Mouse (Mus musculus) embryonic facial prominence, embryonic 15.5 days (tissue): ENCODE measurements at regions not wholly inside any gene's neighbourhood (a gene's known extent, or its start where the extent isn't known, plus 50 kb on each side); places are given as distances from the start of the nearest gene placed in this dataset.

Experiments used
- ATAC-seq: fragments of 200-750 bp; cut with Nextera tagmentation; 2 replicates; pipeline ENCODE4 v1.8.0; 2017; ENCODE audit warnings: low read depth, moderate TSS enrichment; ENCODE audit not compliant: insufficient number of reproducible peaks, low FRiP score, low TSS enrichment
- H3K27ac ChIP-seq: fragments of 300-500 bp; sonication (generic); replicated peaks from 2 replicates; pipeline ENCODE4 v1.5.1; 2015; ENCODE audit warnings: mild to moderate bottlenecking, inconsistent platforms
- H3K27me3 ChIP-seq: fragments of 300-500 bp; sonication (generic); 2 replicates; pipeline ENCODE4 v1.6.1; 2015; ENCODE audit warnings: inconsistent platforms
- H3K36me3 ChIP-seq: fragments of 300-500 bp; sonication (generic); 2 replicates; pipeline ENCODE4 v1.6.1; 2015; ENCODE audit warnings: mild to moderate bottlenecking, inconsistent platforms
- H3K4me1 ChIP-seq: fragments of 300-500 bp; sonication (generic); 2 replicates; pipeline ENCODE4 v1.6.1; 2015; ENCODE audit warnings: inconsistent platforms
- H3K4me2 ChIP-seq: fragments of 300-500 bp; sonication (generic); replicated peaks from 2 replicates; pipeline ENCODE4 v1.6.1; 2015; ENCODE audit warnings: mild to moderate bottlenecking, inconsistent platforms
- H3K4me3 ChIP-seq: fragments of 300-500 bp; sonication (generic); replicated peaks from 2 replicates; pipeline ENCODE4 v1.5.1; 2015; ENCODE audit warnings: mild to moderate bottlenecking, inconsistent platforms
- H3K9ac ChIP-seq: fragments of 300-500 bp; sonication (generic); 2 replicates; pipeline ENCODE4 v1.6.1; 2015; ENCODE audit warnings: inconsistent platforms
- H3K9me3 ChIP-seq: fragments of 300-500 bp; sonication (generic); replicated peaks from 2 replicates; pipeline ENCODE4 v1.6.1; 2016; ENCODE audit warnings: inconsistent platforms
- WGBS: fragments of 180-500 bp; shearing (Covaris S2); methylation state at CpG from one replicate; pipeline ENCODE4 v1.1.7; 2015; 5-methylcytosine and 5-hydroxymethylcytosine counted together

DNA sequence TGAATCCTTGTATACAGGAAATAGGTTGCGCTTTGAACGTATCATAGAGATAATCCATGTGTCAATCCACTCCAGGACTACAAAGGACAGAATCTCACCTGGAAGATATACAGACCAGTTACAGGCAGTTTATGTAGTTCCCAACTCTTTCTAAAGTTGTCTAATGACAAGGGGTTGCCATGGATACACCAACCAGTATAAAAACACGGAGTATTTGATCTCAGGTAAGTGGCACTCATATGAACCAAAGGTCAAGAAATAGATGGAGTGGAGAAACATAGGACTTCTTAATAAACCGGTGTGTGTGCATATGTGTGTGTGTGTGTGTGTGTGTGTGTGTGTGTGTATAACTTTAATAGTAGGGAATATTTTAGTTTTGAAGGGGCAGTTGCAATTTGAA is 266.0 kb upstream of the Arrdc4 start:
- ATAC-seq: no peak
- no peak overlapping the region for H3K9ac ChIP-seq
- H3K4me1 ChIP-seq: no peaks in the 10 kb centered on the region
- H3K4me3 ChIP-seq: no peak overlapping the region
- H3K36me3 ChIP-seq: no peaks in the 10 kb centered on the region
- no peaks in the 10 kb centered on the region for H3K27me3 ChIP-seq
- H3K9me3 ChIP-seq: no peaks in the 10 kb centered on the region
- H3K4me2 ChIP-seq: no peak overlapping the region
- 76% methylated on average over 4 of the region's 4 CpGs for WGBS
- no peak overlapping the region for H3K27ac ChIP-seq

GRCm38 (mm10) chr7:69007237-69007636 is 258.2 kb upstream of the Arrdc4 start:
- 38% methylated on average over 10 of the region's 10 CpGs for WGBS
- Histone ChIP-seq H3K4me3 (no peak overlapping the region), H3K4me1 (no peaks in the 10 kb centered on the region), H3K27ac (no peak overlapping the region), H3K9me3 (no peaks in the 10 kb centered on the region), H3K27me3 (no peaks in the 10 kb centered on the region), H3K4me2 (no peak overlapping the region), H3K9ac (no peak overlapping the region), H3K36me3 (no peaks in the 10 kb centered on the region)
- no peak for ATAC-seq

GRCm38 (mm10) chr7:68988061-68988460 is 239.0 kb upstream of the Arrdc4 start:
- no peak for ATAC-seq
- WGBS: 91% methylated on average over 4 of the region's 4 CpGs

GRCm38 (mm10) chr7:68983937-68984336 is 234.9 kb upstream of the Arrdc4 start:
- Histone ChIP-seq H3K36me3 (no peaks in the 10 kb centered on the region), H3K9me3 (no peaks in the 10 kb centered on the region), H3K9ac (no peak overlapping the region), H3K27ac (no peak overlapping the region), H3K4me1 (no peaks in the 10 kb centered on the region), H3K27me3 (no peaks in the 10 kb centered on the region), H3K4me2 (no peak overlapping the region), H3K4me3 (no peak overlapping the region)
- 50% methylated on average over 1 of the region's 1 CpGs for WGBS
- ATAC-seq: no peak

More at GRCm38 (mm10) chr7:68988061-68988460, 239.0 kb upstream of the Arrdc4 start:
- Histone ChIP-seq H3K4me1 (no peaks in the 10 kb centered on the region), H3K27ac (no peak overlapping the region), H3K4me3 (no peak overlapping the region), H3K4me2 (no peak overlapping the region), H3K36me3 (no peaks in the 10 kb centered on the region), H3K9ac (no peak overlapping the region), H3K27me3 (no peaks in the 10 kb centered on the region), H3K9me3 (no peaks in the 10 kb centered on the region)

- WGBS: 44% methylated on average over 10 of the region's 10 CpGs
- no peaks in the 10 kb centered on the region for H3K4me1 ChIP-seq
- H3K36me3 ChIP-seq: no peaks in the 10 kb centered on the region
- no peak overlapping the region for H3K9ac ChIP-seq
- H3K27me3 ChIP-seq: 0 out of 2 replicates have a peak, but pooled peaks cover under 1% of the 10 kb centered on the region
- H3K4me3 ChIP-seq: no peak overlapping the region
- no peaks in the 10 kb centered on the region for H3K9me3 ChIP-seq
- no peak overlapping the region for H3K4me2 ChIP-seq
- no peak overlapping the region for H3K27ac ChIP-seq
- ATAC-seq: no peak
Observed at GRCm38 (mm10) chr7:68982914-68983502, 234.0 kb upstream of the Arrdc4 start.

GRCm38 (mm10) chr7:68978576-68978975 is 229.5 kb upstream of the Arrdc4 start:
- 43% methylated on average over 4 of the region's 4 CpGs for WGBS
- H3K9me3 ChIP-seq: no peaks in the 10 kb centered on the region
- ATAC-seq: no peak
- no peaks in the 10 kb centered on the region for H3K4me1 ChIP-seq
- H3K36me3 ChIP-seq: no peaks in the 10 kb centered on the region
- H3K4me3 ChIP-seq: no peak overlapping the region
- peaks cover 4% of the 10 kb centered on the region; the same call in 1 of the 2 replicates for H3K27me3 ChIP-seq
- H3K4me2 ChIP-seq: no peak overlapping the region
- H3K9ac ChIP-seq: no peak overlapping the region
- no peak overlapping the region for H3K27ac ChIP-seq

- Histone ChIP-seq H3K9ac (no peak overlapping the region), H3K4me3 (no peak overlapping the region), H3K4me2 (no peak overlapping the region), H3K4me1 (no peaks in the 10 kb centered on the region), H3K27me3 (peaks cover 4% of the 10 kb centered on the region; the same call in 1 of the 2 replicates), H3K9me3 (no peaks in the 10 kb centered on the region), H3K27ac (no peak overlapping the region), H3K36me3 (no peaks in the 10 kb centered on the region)
- 52% methylated on average over 7 of the region's 7 CpGs for WGBS
- ATAC-seq: no peak
Observed at GRCm38 (mm10) chr7:68976813-68977752, 228.0 kb upstream of the Arrdc4 start.

- H3K27me3 ChIP-seq: peaks cover 4% of the 10 kb centered on the region; the same call in 1 of the 2 replicates
- no peak overlapping the region for H3K4me2 ChIP-seq
- H3K9ac ChIP-seq: no peak overlapping the region
- H3K4me3 ChIP-seq: no peak overlapping the region
- no peak overlapping the region for H3K27ac ChIP-seq
- 65% methylated on average over 5 of the region's 5 CpGs for WGBS
- H3K4me1 ChIP-seq: no peaks in the 10 kb centered on the region
- no peaks in the 10 kb centered on the region for H3K36me3 ChIP-seq
- no peaks in the 10 kb centered on the region for H3K9me3 ChIP-seq
- no peak for ATAC-seq
Observed at GRCm38 (mm10) chr7:68975956-68976355, 226.9 kb upstream of the Arrdc4 start.

DNA sequence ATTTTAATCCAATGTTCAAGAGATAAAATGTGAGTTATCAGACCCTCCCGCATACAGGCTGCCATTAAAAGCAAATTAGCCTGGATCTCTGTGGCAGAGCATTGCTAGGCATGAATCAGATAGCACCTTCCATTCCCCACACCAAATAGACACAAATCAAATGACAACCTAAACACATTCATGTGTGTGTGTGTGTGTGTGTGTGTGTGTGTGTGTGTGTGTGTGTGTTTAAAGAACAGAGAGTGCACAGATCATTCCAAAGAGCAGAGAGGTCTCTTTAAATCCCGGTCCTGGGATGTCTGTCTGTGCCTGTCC is 226.5 kb upstream of the Arrdc4 start:
- H3K27me3 ChIP-seq: peaks cover 4% of the 10 kb centered on the region; the same call in 1 of the 2 replicates
- H3K4me3 ChIP-seq: no peak overlapping the region
- 74% methylated on average over 2 of the region's 2 CpGs for WGBS
- no peaks in the 10 kb centered on the region for H3K36me3 ChIP-seq
- no peak overlapping the region for H3K4me2 ChIP-seq
- H3K27ac ChIP-seq: no peak overlapping the region
- no peak overlapping the region for H3K9ac ChIP-seq
- H3K4me1 ChIP-seq: no peaks in the 10 kb centered on the region
- no peak for ATAC-seq
- no peaks in the 10 kb centered on the region for H3K9me3 ChIP-seq

DNA sequence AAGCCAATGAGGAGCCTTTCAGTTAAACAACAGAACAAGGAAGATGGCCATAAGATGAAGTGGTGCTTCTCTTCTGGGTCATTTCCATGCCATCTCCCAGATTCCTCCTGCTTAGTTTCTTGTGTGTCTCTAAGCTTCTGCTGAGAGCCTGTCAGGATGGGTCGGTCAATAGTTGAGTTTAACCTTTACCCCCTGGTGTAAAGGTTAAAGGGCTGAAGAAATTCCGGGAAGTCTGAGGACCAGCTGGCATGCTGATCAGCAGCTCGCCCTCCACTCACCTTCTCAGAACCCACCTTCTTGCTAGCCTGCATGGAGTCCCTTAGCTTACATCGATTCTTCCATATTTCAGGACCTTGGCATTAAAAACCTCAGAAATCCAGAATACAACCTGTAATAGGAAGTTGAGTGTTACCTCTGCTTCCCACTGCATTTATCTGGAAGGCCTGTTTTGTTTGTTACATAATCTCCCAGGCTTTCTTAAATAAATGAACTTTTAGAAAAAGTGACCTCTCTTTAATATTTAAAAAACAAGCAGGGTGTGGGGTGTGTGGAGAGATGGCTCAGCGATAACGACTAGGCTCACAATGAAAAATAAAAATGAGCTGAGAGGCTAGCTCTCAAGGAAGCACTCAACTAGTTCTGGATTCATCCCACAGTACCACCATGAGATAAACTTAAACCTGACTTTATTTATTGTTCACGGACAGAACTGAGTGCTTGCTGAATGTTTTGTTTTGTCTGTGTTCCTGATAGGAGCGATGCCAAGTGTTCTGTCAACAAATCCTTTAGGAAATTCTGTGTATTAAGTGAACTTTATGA is 225.9 kb upstream of the Arrdc4 start:
- Histone ChIP-seq H3K27me3 (peaks cover 4% of the 10 kb centered on the region; the same call in 1 of the 2 replicates), H3K36me3 (no peaks in the 10 kb centered on the region), H3K9me3 (no peaks in the 10 kb centered on the region), H3K4me3 (no peak overlapping the region), H3K4me2 (no peak overlapping the region), H3K4me1 (no peaks in the 10 kb centered on the region), H3K27ac (no peak overlapping the region), H3K9ac (no peak overlapping the region)
- ATAC-seq: no peak
- WGBS: 68% methylated on average over 8 of the region's 8 CpGs
